Mouse (Mus musculus): ENCODE results near the gene Ercc6.

DNA sequence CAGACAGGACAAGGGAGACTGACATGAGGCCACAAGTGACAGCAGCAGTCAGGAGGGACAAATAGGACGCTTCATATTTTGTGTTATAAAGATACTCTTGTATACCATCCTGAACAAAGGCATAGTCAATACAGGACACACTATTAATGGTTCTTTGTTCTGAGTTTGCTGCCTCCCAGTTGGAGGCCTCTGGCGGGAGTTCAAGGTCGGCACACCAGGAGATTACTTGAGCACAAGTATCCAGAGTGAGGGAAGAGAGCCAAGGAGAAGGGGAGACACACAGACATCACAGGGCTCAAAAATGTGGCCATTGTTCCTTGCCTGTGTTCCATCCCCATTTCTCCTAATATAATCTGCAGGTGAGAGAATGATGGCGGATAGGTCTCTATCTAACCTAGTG lies 6.1 kb upstream of the Ercc6 start:
- TF ChIP-seq CTCF (IDR thresholded peaks at IDR 0.05; ENCODE audit: extremely low read depth, insufficient read depth, insufficient read length, insufficient replicate concordance) (no peak), POLR2A (IDR thresholded peaks at IDR 0.05; ENCODE audit: low read depth, low read length) (no peak)

Measured in spleen, adult 2 months (tissue).